Mouse (Mus musculus): ENCODE results near the gene Hp.

The Hp gene

GRCm38 (mm10) chr8:109565498-109566333, 13.3 kb downstream of the Hp start, which contains the start of the genes Dhx38 and Txnl4b:
Gene Dhx38 (minus strand): TSS chr8:109565861.
Gene Txnl4b (plus strand): TSS chr8:109565892.
- DNase-seq (ENCODE audit: extremely low read depth, insufficient read length, low spot score) = peak; percentile 93

GRCm38 (mm10) chr8:109564766-109565165, 14.2 kb downstream of the Hp start:
- DNase-seq (ENCODE audit: extremely low read depth, insufficient read length, low spot score) = no peak

GRCm38 (mm10) chr8:109563881-109564280, 15.1 kb downstream of the Hp start:
- no peak for DNase-seq (ENCODE audit: extremely low read depth, insufficient read length, low spot score)

- no peak for DNase-seq (ENCODE audit: extremely low read depth, insufficient read length, low spot score)
Observed at GRCm38 (mm10) chr8:109551663-109552062, 27.3 kb downstream of the Hp start.

GRCm38 (mm10) chr8:109544049-109544448, 34.9 kb downstream of the Hp start:
- DNase-seq (ENCODE audit: extremely low read depth, insufficient read length, low spot score) = no peak

GRCm38 (mm10) chr8:109542748-109543519, 36.0 kb downstream of the Hp start:
- DNase-seq (ENCODE audit: extremely low read depth, insufficient read length, low spot score) = no peak

- no peak for DNase-seq (ENCODE audit: extremely low read depth, insufficient read length, low spot score)
Observed at GRCm38 (mm10) chr8:109542165-109542564, 36.8 kb downstream of the Hp start.

- no peak for DNase-seq (ENCODE audit: extremely low read depth, insufficient read length, low spot score)
Observed at GRCm38 (mm10) chr8:109536703-109537102, 42.3 kb downstream of the Hp start.

- no peak for DNase-seq (ENCODE audit: extremely low read depth, insufficient read length, low spot score)
Observed at GRCm38 (mm10) chr8:109535140-109535990, 43.6 kb downstream of the Hp start.
